Mouse (Mus musculus) adrenal gland, postnatal 25 days (tissue): Measurements from ENCODE around the gene Rorc. TPM values are rescaled to one million over a fixed set of nuclear protein-coding genes. Genes with fewer than 3 reads are reported as not detected.

Experiments
- DNase-seq: peaks from one replicate; pipeline ENCODE4 v3.0.0; 2021; ENCODE audit warnings: mixed read lengths
- total RNA-seq: library from RNA; stranded (reverse); gene quantifications from 2 replicates; pipeline ENCODE4 v1.2.3, GENCODE M21; 2021

The Rorc gene
- total RNA-seq, 1 experiment from 2014 or later: 19.0 TPM

GRCm38 (mm10) chr3:94430980-94431379 is 58.4 kb downstream of the Rorc start:
- DNase-seq: no peak

- DNase-seq: no peak
These were observed 61.7 kb downstream of the Rorc start for GRCm38 (mm10) chr3:94434305-94434704.

- no peak for DNase-seq
These were observed 63.8 kb downstream of the Rorc start for GRCm38 (mm10) chr3:94436420-94436819.

- DNase-seq: no peak
These were observed 68.6 kb downstream of the Rorc start for GRCm38 (mm10) chr3:94441182-94441581.

GRCm38 (mm10) chr3:94442951-94443596 is 70.5 kb downstream of the Rorc start, which contains the start of gene Mrpl9:
TSS of gene Mrpl9 (plus strand) at chr3:94443318.
- DNase-seq: peak; percentile 97

- no peak for DNase-seq
These were observed 71.0 kb downstream of the Rorc start, which contains the start of gene Oaz3 for GRCm38 (mm10) chr3:94443597-94443964. TSS of gene Oaz3 (minus strand) at chr3:94443915.

Other genes with a start within 250 kb of the Rorc start
- not detected in 2 replicates for gene Gm10696, start 194.6 kb upstream of the Rorc start, total RNA-seq
- gene Gm5286, start 176.1 kb upstream of the Rorc start, total RNA-seq: not detected in 2 replicates
- not detected in 2 replicates for gene Gm4778, start 108.8 kb upstream of the Rorc start, total RNA-seq
- 10.4 and 12.4 TPM in 2 replicates for gene Them4, start 62.7 kb upstream of the Rorc start, total RNA-seq
- not detected in 2 replicates for gene Them5, start 30.7 kb upstream of the Rorc start, total RNA-seq
- 0.49 TPM in 1 of 2 replicates, not detected in the other for gene C2cd4d, start 10.4 kb upstream of the Rorc start, total RNA-seq
- 0.76 and 0.90 TPM in 2 replicates for gene Lingo4, start 25.7 kb downstream of the Rorc start, total RNA-seq
- gene Tdrkh, start 40.5 kb downstream of the Rorc start, total RNA-seq: 8.2 and 10.6 TPM in 2 replicates
- 69.6 and 71.6 TPM in 2 replicates for gene Mrpl9, start 70.5 kb downstream of the Rorc start, total RNA-seq
- gene Oaz3, start 71.1 kb downstream of the Rorc start, total RNA-seq: not detected in 2 replicates
- 17.7 and 28.0 TPM in 2 replicates for gene Celf3, start 105.5 kb downstream of the Rorc start, total RNA-seq
- gene Riiad1, start 107.5 kb downstream of the Rorc start, total RNA-seq: 2.2 and 4.0 TPM in 2 replicates
- gene Snx27, start 209.9 kb downstream of the Rorc start, total RNA-seq: 38.0 and 46.1 TPM in 2 replicates